Mouse (Mus musculus): ENCODE results near the gene Ddx24. TPM values are rescaled to one million over a fixed set of nuclear protein-coding genes. Genes with fewer than 3 reads are reported as not detected.
A peak's percentile ranks its signal among the peaks of the same experiment; 100 is the strongest.
"Not testable (repeated sequence)": the region's sequence is repeated elsewhere in the genome, so short reads cannot be mapped to it uniquely, and the experiment has no call there.

Ddx24 gene
- 100 to 1,000 TPM; 220 to 238 TPM for total RNA-seq (2021)
- long read RNA-seq, experiment 1, transcript Ddx24-202 (9 exons, 3,063 nt): minor isoform, 10 of 470 reads
- long read RNA-seq, experiment 1, transcript Ddx24-201 (9 exons, 2,850 nt): major isoform, 373 of 470 reads
- long read RNA-seq, experiment 1, partial matches to known transcripts: 34 of 470 reads
- long read RNA-seq, experiment 1, other reads (novel, unspliced or antisense): 53 of 470 reads
- long read RNA-seq, experiment 2, transcript Ddx24-201 (9 exons, 2,850 nt): major isoform, 245 of 317 reads
- long read RNA-seq, experiment 2, transcript Ddx24-202 (9 exons, 3,063 nt): minor isoform, 10 of 317 reads
- long read RNA-seq, experiment 2, partial matches to known transcripts: 21 of 317 reads
- long read RNA-seq, experiment 2, other reads (novel, unspliced or antisense): 41 of 317 reads

GRCm38 (mm10) chr12:103425729-103426470 lies at the start of gene Ddx24:
Gene Ddx24 (minus strand): TSS chr12:103425830.
- peak within 1 kb of the TSS; percentile 92 for H3K27ac ChIP-seq
- peak; percentile 95 to 99 for DNase-seq (ENCODE audit: extremely low spot score in 1 of 2, low spot score in 2 of 2)
- peak; percentile 90 for TF ChIP-seq CTCF (IDR thresholded peaks at IDR 0.05)
- intact Hi-C loops (cut with DNase I): loop anchor here (1.0 to 5.0 kb wide), 2 partner anchors 66 to 216 kb away; no protein-coding TSS in a partner anchor
- peak within 1 kb of the TSS; percentile 87 for H3K4me3 ChIP-seq

DNA sequence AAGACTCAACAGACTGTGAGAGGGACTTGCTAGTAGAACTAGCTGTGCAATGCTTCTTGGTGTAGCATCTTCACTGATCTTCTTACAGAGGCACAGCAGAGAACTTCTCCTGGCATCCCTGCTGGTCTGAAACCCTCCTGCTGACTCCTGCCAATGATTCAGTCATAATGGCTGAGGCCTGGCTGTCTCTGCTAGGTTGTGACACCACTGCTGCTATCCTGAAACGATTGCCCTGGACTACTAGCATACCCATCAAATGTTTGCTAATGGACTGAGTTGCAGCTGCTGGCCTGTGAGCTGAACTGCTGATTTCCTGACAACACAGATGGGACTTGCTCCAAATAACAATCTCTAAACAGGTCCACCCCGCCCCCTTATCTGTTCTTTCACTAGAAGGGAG lies 48.9 kb upstream of the Ddx24 start:
- DNase-seq (ENCODE audit: extremely low spot score in 1 of 2, low spot score in 2 of 2): no peak
- Histone ChIP-seq H3K4me3 (no peak overlapping the region), H3K27ac (no peak overlapping the region)
- intact Hi-C loops (cut with DNase I): no loop called here
- no peak for TF ChIP-seq CTCF (IDR thresholded peaks at IDR 0.05)

- DNase-seq (ENCODE audit: extremely low spot score in 1 of 2, low spot score in 2 of 2): no peak
- intact Hi-C loops (cut with DNase I): no loop called here
- Histone ChIP-seq H3K27ac (no peak within 1 kb of the TSS), H3K4me3 (no peak within 1 kb of the TSS)
- TF ChIP-seq CTCF (IDR thresholded peaks at IDR 0.05): no peak
These were observed 31.5 kb upstream of the Ddx24 start, which contains the start of gene Ifi27l2b for GRCm38 (mm10) chr12:103457140-103457539. Gene Ifi27l2b (minus strand): TSS chr12:103457223.

GRCm38 (mm10) chr12:103456727-103457126 lies 31.1 kb upstream of the Ddx24 start:
- intact Hi-C loops (cut with DNase I); H3K4me3 ChIP-seq; DNase-seq (ENCODE audit: extremely low spot score in 1 of 2, low spot score in 2 of 2); H3K27ac ChIP-seq: not testable (repeated sequence)

DNA sequence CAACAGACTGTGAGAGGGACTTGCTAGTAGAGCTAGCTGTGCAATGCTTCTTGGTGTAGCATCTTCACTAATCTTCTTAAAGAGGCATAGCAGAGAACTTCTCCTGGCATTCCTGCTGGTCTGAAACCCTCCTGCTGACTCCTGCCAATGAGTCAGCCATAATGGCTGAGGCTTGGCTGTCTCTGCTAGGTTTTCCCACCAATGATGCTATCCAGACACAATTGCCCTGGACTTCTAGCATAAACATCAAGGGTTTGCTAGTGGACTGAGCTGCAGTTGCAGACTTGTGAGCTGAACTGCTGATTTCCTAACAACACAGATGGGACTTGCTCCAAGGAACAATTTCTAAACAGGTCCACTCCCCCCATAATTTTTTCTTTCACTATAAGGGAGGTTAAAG lies 27.7 kb upstream of the Ddx24 start:
- DNase-seq (ENCODE audit: extremely low spot score in 1 of 2, low spot score in 2 of 2): no peak
- no peak for TF ChIP-seq CTCF (IDR thresholded peaks at IDR 0.05)
- no peak overlapping the region for H3K27ac ChIP-seq
- H3K4me3 ChIP-seq: no peak overlapping the region
- intact Hi-C loops (cut with DNase I): no loop called here

DNA sequence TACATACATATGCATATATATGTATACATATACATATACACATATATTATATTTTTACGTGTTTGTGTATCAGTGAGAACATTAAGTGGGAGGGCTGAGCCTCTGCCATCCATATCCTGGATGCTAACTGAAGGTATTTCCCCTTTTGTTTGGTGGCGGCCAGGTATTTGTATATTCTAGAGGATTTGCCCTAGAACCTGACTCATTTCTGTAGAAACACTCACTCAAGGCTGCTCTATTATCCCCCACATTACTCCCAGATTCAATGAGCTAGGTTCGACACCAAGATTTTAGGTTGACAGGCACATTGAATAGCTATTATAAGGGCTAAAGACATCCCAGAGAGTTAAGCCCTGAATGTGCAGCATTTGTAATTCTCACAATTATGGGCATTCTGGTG lies 19.4 kb upstream of the Ddx24 start:
- Histone ChIP-seq H3K27ac (no peak overlapping the region), H3K4me3 (no peak overlapping the region)
- intact Hi-C loops (cut with DNase I): no loop called here
- TF ChIP-seq CTCF (IDR thresholded peaks at IDR 0.05): no peak
- DNase-seq (ENCODE audit: extremely low spot score in 1 of 2, low spot score in 2 of 2): no peak

DNA sequence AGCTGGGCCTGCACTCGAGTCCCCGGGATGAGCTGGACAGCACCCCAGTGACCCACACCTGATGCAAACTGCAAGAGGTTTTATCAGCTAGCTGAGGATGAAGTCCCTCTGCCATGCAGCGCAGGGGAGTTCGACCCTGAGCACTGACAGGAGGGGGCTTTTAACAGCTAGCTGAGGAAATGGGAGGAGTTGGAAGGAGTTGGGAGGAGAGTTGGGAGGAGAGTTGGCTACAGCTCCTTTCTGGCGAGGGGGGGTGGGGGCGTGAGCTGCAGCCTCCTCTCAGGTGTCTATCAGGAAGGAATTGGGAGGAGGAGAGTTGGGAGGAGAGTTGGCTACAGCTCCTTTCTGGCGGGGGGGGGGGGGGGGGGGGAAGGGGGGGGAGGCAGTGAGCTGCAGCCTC lies 18.6 kb upstream of the Ddx24 start:
- H3K27ac ChIP-seq; intact Hi-C loops (cut with DNase I); DNase-seq (ENCODE audit: extremely low spot score in 1 of 2, low spot score in 2 of 2); H3K4me3 ChIP-seq: not testable (repeated sequence)

GRCm38 (mm10) chr12:103443524-103443923 lies 17.9 kb upstream of the Ddx24 start, which contains the start of gene Ifi27l2a:
Gene Ifi27l2a (minus strand): TSS chr12:103443680.
- intact Hi-C loops (cut with DNase I): no loop called here
- TF ChIP-seq CTCF (IDR thresholded peaks at IDR 0.05): no peak
- no peak within 1 kb of the TSS for H3K27ac ChIP-seq
- no peak within 1 kb of the TSS for H3K4me3 ChIP-seq
- no peak for DNase-seq (ENCODE audit: extremely low spot score in 1 of 2, low spot score in 2 of 2)

GRCm38 (mm10) chr12:103437601-103438000 lies 12.0 kb upstream of the Ddx24 start:
- intact Hi-C loops (cut with DNase I): no loop called here
- no peak overlapping the region for H3K27ac ChIP-seq
- no peak for DNase-seq (ENCODE audit: extremely low spot score in 1 of 2, low spot score in 2 of 2)
- H3K4me3 ChIP-seq: no peak overlapping the region
- no peak for TF ChIP-seq CTCF (IDR thresholded peaks at IDR 0.05)

DNA sequence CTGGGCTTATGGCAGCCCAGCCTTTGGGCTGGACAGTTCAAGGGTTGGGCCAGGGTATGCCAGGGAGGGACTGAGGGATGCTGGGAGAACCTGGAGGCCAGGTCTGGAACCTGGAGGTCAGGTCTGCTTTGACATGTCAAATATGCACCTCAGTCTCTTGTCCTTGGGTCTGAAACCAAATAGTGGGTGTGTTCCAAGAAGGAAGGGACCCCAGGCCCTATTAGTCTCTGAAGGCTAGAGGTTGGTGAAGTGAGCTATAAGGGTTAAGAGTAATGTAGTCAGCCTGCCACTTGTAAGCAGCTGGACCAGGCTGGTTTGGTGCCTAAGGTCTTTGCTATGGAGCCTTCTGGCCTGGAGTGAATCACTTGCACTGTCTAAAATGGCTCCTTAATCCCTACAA lies 9.2 kb upstream of the Ddx24 start:
- TF ChIP-seq CTCF (IDR thresholded peaks at IDR 0.05): no peak
- DNase-seq (ENCODE audit: extremely low spot score in 1 of 2, low spot score in 2 of 2): no peak
- H3K27ac ChIP-seq: no peak overlapping the region
- H3K4me3 ChIP-seq: peak overlapping the region; percentile 53
- intact Hi-C loops (cut with DNase I): no loop called here

- intact Hi-C loops (cut with DNase I): no loop called here
- DNase-seq (ENCODE audit: extremely low spot score in 1 of 2, low spot score in 2 of 2): peak in 1 of 2 experiments; percentile 43
- Histone ChIP-seq H3K4me3 (peak within 1 kb of the TSS; percentile 53), H3K27ac (peak within 1 kb of the TSS; percentile 64)
- TF ChIP-seq CTCF (IDR thresholded peaks at IDR 0.05): no peak
These were observed 8.5 kb upstream of the Ddx24 start, which contains the start of gene Ifi27 for GRCm38 (mm10) chr12:103433986-103434731. Gene Ifi27 (plus strand): TSS chr12:103434211.
